Mouse (Mus musculus): ENCODE measurements around the gene Rps6ka5. TPM values are rescaled to one million over a fixed set of nuclear protein-coding genes. Genes with fewer than 3 reads are reported as not detected.

Rps6ka5 gene
- 2.5 TPM for polyA plus RNA-seq (2021)

DNA sequence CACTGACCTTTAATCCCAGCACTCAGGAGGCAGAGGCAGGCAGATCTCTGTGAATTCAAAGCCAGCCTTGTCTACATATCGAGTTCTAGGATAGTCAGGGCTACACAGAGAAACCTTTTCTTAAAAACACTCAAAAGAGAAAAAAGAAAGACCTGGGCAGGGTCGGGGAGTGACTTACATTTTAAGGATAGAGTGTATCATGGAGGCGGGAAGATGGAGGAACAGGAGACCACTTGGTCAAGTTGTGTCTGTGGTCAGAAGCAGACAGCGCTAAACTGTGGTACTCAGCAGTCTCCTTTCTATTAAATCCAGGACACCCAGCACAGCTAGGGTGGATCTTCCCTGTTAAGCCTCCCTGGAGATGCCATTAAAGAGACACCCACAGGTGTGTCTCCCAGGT lies at the start of gene Rps6ka5:
Gene Rps6ka5 (minus strand): TSS at position 333 of the 400 bp plus-strand sequence.
- POLR2A ChIA-PET: no interaction called here
- no peak for ATAC-seq

DNA sequence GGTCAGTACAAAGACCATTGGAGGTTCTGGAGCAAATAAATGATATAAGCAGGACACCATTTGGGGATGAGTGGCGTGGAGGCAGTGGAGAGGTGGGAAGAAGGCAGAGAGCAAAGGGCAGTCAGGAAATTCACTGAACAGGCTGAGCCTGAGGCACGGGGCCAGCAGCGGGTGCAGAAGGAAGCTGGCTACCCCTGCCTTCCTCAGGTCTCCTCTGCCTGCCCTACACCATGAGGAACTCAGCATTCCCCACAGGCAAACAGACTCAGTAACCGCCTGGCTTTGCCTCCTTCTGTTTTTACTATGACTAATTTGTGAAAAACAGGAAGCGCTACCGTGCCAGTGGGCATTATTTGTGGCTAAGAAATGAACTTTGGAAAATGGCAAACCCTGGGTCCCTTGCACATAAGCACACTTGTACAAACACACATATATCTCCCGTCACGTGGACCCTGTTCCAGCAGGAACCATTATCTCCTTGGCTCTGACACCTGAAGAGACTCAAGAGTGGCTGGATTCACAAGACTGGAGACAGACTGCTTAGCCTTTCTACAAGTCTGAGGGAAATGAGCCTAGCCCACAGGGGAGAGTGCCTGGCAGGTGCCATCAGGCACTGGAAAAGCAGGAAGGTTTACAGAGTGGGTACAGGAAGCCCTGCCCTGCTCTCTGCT lies 49.3 kb upstream of the Rps6ka5 start:
- DNase-seq (ENCODE audit: low read depth, low spot score) (peak; percentile 19), ATAC-seq (no peak)
- in situ Hi-C loops (cut with MboI; ENCODE audit: low pct_unique_long_range_greater_than_20kb): no loop called here
- no peak for TF ChIP-seq CTCF (IDR thresholded peaks at IDR 0.05)
- ChIA-PET POLR2A (no interaction called here), CTCF (no interaction called here)
- no peaks in the 10 kb centered on the region for H3K27me3 ChIP-seq

More for the DNA sequence above, at the start of gene Rps6ka5:
- in situ Hi-C loops (cut with MboI; ENCODE audit: low pct_unique_long_range_greater_than_20kb): loop anchor here (10.0 kb wide), 1 partner anchor 208 kb away; no protein-coding TSS in a partner anchor
- no peak for DNase-seq (ENCODE audit: low read depth, low spot score)
- TF ChIP-seq CTCF (IDR thresholded peaks at IDR 0.05): no peak
- no peaks in the 10 kb centered on the region for H3K27me3 ChIP-seq
- CTCF ChIA-PET: no interaction called here

DNA sequence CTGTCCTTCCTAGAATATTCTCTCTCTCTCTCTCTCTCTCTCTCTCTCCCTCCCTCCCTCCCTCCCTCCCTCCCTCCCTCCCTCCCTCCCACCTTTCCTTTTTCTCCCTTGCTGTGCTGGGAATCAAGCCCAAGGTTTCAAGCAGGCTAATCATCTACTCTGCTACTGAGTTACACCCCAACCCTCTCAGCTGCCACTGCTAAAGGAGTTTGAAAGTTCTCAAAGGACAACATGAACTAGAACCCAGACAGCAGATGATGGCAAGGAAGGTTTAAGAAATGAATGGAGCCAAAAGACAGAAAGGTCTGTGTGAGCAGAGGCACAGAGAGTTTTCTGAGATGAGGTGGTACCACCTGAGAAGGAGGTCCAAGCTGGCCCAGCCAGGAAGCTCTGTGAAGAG lies 48.5 kb upstream of the Rps6ka5 start:
- H3K27me3 ChIP-seq: no peaks in the 10 kb centered on the region
- TF ChIP-seq CTCF (IDR thresholded peaks at IDR 0.05): no peak

DNA sequence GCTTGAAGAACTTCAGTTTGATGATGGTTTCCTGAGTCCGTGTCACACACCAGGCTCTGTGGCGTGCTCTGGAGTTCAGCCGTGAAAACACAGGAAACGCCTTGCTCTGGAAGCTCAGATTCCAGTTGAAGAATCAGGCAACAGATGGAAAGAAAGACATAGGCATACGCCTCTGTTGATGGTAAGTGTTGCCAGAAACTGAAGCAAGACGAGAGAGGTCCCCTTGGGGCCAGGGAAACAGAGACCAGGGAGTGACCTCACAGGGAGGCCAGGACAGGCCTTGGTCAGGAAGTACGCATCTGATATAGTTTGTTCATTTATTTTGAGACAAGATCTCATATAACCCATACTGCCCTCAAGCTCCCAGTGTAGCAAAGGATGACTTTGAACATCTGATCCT lies 48.0 kb upstream of the Rps6ka5 start:
- H3K27me3 ChIP-seq: no peaks in the 10 kb centered on the region
- in situ Hi-C loops (cut with MboI; ENCODE audit: low pct_unique_long_range_greater_than_20kb): no loop called here
- ChIA-PET POLR2A (interaction anchor here (0.8 kb wide), 1 partner anchor 62 kb away, joined by 3 read pairs; no protein-coding TSS in a partner anchor), CTCF (no interaction called here)
- TF ChIP-seq CTCF (IDR thresholded peaks at IDR 0.05): no peak
- DNase-seq (ENCODE audit: low read depth, low spot score): no peak
- ATAC-seq: no peak

More for the DNA sequence above, 48.5 kb upstream of the Rps6ka5 start:
- DNase-seq (ENCODE audit: low read depth, low spot score) (no peak), ATAC-seq (no peak)
- CTCF ChIA-PET: no interaction called here
- in situ Hi-C loops (cut with MboI; ENCODE audit: low pct_unique_long_range_greater_than_20kb): no loop called here
- POLR2A ChIA-PET: no interaction called here

DNA sequence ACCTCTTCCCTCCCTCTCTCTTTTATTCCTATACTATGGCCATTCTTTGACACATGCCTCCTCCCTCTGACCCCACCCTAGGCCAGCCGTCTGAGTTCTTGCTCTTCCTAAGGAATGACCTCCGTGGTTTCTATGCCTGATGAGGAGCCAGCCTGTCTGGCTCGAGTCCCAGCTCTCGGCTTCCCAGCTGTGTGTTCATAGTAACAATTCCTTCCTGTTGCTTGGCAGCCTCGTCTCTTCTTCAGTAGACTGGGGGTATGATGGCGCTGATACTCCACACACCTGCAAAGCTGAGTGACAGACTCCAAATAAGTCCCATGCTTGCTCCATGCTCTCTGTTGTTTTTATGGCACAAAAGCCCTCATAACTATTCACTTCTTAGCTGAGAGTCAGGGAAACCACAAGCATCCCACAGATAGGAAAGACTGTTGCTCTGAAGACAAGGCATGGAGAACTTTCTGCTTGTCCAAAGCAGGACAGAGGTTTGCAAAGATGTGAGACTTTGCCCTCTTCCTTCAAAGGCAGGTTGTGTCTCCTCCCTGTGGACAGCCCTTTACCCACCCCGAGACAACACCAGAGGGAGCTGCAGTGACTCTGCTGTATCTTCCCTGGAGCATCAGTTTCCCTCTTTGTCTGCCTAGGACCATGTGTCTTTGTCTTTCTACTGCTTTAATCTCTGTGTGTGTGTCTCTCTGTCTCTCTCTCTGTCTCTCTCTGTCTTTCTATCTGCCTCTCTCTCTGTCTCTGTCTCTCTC lies 45.6 kb upstream of the Rps6ka5 start:
- ATAC-seq (peak; percentile 28), DNase-seq (ENCODE audit: low read depth, low spot score) (no peak)
- ChIA-PET POLR2A (no interaction called here), CTCF (interaction anchor here (0.9 kb wide), 1 partner anchor 12 kb away, joined by 3 read pairs; no protein-coding TSS in a partner anchor)
- TF ChIP-seq CTCF (IDR thresholded peaks at IDR 0.05): no peak
- no peaks in the 10 kb centered on the region for H3K27me3 ChIP-seq
- in situ Hi-C loops (cut with MboI; ENCODE audit: low pct_unique_long_range_greater_than_20kb): no loop called here

DNA sequence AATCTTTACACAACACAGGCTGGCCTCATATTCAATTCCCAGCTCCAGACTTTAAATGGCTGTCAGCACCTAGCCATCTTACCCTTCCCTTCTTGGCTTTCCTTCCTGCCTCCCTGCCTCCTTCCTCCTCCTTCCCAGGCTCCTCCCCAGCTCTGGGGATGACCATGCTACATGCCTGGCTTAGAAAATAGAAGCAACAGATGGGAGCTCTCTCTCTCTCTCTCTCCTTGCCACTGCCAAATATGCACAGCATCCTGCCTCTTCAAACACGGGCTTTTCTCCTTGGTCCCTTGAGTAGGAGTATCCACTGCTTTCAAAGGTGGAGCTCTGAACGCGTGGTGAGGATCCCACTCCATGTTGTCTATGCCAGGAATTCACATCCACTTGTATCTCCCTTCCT lies 44.0 kb upstream of the Rps6ka5 start:
- TF ChIP-seq CTCF (IDR thresholded peaks at IDR 0.05): no peak
- CTCF ChIA-PET: no interaction called here

DNA sequence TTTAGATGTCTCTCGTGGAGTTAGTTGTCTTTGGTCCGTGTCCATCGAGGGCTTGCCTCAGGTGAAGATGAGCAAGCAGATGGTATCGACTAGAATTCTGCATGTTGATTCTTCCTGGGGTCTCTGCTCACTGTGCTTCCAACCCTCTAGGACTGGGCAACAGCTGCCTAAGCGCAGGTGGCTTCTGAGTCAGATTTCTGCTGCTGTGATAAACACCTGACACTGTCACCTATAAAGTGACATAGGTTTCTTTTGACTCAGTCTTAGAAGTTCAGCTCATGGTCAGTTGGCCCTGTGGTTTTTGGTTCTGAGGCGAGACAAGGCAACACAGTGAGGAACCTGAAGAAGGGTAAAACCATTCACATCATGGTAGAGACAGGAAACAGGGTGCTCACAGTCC lies 43.1 kb upstream of the Rps6ka5 start:
- TF ChIP-seq CTCF (IDR thresholded peaks at IDR 0.05): no peak
- ATAC-seq (no peak), DNase-seq (ENCODE audit: low read depth, low spot score) (no peak)
- in situ Hi-C loops (cut with MboI; ENCODE audit: low pct_unique_long_range_greater_than_20kb): no loop called here
- POLR2A ChIA-PET: no interaction called here
- no peaks in the 10 kb centered on the region for H3K27me3 ChIP-seq
- CTCF ChIA-PET: no interaction called here

More for the DNA sequence above, 44.0 kb upstream of the Rps6ka5 start:
- DNase-seq (ENCODE audit: low read depth, low spot score) (no peak), ATAC-seq (no peak)
- no peaks in the 10 kb centered on the region for H3K27me3 ChIP-seq
- POLR2A ChIA-PET: no interaction called here
- in situ Hi-C loops (cut with MboI; ENCODE audit: low pct_unique_long_range_greater_than_20kb): no loop called here

DNA sequence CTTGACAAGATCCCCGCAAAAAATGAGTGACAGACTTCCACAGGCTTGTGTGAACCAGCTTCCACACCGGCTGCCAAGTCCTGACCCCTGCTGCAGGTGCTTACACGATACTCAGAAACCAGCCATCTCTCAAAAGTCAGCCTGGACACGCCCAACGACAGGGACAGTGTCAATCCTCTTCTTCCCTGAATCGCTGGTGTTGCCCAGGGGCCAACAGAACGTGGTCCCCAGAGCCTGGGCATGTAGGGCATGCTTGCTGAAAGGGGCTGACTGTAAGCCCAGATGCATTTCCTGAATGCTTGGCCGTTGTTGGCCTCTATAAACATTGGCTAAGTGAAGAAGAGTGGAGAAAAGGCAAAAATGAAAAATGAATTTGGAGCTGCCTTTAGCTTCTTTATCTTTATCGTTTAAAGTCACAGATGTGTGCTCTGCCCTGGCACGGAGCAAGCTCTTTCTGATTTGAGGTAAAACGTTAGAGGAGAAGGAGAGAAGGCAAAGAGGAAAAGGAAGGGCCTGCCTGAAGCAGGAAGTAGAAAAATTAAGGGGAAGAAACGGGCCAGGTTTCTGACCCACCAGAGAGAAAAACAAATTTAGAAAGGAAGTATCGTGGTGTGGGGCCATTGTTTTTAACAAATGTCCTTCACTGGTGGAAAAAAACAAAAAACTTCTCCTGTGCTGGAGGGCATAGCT lies 37.7 kb upstream of the Rps6ka5 start:
- ChIA-PET POLR2A (no interaction called here), CTCF (no interaction called here)
- ATAC-seq: no peak
- H3K27me3 ChIP-seq: no peaks in the 10 kb centered on the region
- in situ Hi-C loops (cut with MboI; ENCODE audit: low pct_unique_long_range_greater_than_20kb): no loop called here
- no peak for TF ChIP-seq CTCF (IDR thresholded peaks at IDR 0.05)
- DNase-seq (ENCODE audit: low read depth, low spot score): no peak

DNA sequence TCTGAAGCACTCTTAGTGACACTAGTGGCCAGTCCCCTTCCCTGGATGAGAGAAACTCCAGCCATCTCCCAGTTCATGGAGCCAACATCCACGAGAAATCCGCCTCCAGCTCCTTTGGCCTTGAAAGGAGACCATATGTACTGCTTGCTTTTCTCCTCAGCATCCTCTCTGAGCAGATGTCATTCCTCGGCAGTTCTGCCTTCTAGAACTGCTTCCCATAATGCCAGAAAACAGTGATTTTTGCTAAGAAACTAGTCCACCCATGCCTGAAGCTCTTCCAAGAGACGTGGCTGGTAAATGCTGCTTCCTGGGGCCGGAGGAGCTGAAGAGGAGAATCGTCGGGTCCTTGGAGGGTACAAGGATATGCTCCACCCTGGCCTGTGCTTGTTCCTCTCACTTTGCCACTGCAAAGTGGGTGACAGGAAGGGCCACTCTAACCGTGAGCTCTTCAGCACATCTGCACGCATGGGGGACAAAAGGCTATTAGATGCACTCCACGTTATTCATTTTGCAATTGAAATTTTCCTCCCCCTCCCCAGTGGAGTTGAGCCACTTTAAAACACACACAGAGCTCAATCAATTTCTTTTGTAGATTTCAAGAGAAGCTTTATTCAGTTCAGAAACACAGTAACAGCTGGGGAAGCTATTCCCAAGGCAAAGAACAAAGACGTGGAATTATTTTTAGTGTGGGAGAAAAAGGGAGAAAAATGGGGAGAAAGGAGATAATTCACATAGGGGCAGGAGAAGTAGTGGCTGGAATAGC lies 36.1 kb upstream of the Rps6ka5 start:
- ATAC-seq: no peak
- no peaks in the 10 kb centered on the region for H3K27me3 ChIP-seq
- TF ChIP-seq CTCF (IDR thresholded peaks at IDR 0.05): no peak
- ChIA-PET POLR2A (no interaction called here), CTCF (no interaction called here)
- in situ Hi-C loops (cut with MboI; ENCODE audit: low pct_unique_long_range_greater_than_20kb): no loop called here
- DNase-seq (ENCODE audit: low read depth, low spot score): no peak

DNA sequence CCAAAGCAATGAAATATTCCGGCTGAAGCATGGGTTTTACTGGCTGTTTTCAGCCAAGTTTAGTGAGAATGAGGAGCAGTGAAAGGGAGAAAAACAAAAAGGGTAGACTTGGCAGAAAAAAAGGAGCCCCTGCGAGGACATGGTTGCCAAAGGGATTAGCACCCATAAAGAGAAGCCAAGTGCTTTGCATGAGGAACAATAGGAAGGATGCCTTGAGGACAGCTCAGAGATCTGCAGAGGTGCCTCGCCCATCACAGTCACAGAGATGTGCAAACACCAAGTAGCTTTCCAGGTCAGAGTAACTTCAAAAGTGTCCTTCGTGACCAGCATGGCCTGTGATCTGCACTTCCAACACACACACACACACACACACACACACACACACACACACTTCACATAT lies 30.6 kb upstream of the Rps6ka5 start:
- no peaks in the 10 kb centered on the region for H3K27me3 ChIP-seq
- in situ Hi-C loops (cut with MboI; ENCODE audit: low pct_unique_long_range_greater_than_20kb): no loop called here
- POLR2A ChIA-PET: no interaction called here
- no peak for ATAC-seq
- DNase-seq (ENCODE audit: low read depth, low spot score): no peak
- CTCF ChIA-PET: no interaction called here
- TF ChIP-seq CTCF (IDR thresholded peaks at IDR 0.05): no peak
